Mouse (Mus musculus): ENCODE data around the gene Slc12a5.

Slc12a5 gene

GRCm38 (mm10) chr2:165032533-165032932, 71.9 kb downstream of the Slc12a5 start:
- peak; percentile 22 for DNase-seq (ENCODE audit: low spot score)

DNA sequence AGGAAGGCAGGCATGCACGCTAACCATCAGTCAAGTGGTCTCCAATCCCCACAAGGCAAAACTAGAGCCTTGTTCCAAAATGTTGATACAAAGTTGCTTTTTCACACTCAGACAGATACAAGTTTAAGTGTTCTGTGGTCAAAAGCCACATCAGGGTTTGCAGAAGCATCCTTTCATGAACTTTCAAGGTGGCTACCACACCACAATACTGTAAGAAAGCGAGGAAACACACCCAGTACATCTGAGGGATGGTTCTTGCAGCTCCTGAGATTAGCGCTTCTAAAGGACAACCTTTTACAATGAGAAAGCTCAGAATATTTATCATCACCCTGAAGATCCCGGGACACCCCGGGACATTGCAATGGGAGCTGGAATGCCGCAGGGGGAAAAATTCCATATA, 72.7 kb downstream of the Slc12a5 start:
- no peak for DNase-seq (ENCODE audit: low spot score)

- peak; percentile 98 for DNase-seq (ENCODE audit: low spot score)
Observed at GRCm38 (mm10) chr2:165034131-165035057, 73.8 kb downstream of the Slc12a5 start, which contains the start of gene Ncoa5. Ncoa5 (minus strand) TSS chr2:165034867.

DNA sequence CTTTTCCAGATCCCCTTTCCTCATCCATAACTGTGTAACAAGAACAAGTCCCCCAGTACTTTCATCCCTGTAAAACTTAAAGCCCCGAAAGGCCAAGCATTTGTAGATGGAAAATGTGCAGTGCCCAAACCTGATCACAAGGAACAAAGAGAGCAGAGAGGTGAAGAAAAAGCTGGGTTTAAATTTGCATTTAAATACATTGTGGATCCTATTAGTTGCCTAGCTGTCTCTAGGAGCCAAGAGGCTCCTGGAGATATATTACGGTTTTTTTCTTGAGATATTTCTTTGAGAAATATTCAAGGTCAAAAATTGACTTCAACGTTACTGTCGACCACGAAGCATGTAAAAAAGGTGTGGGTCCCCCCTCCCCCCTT, 74.4 kb downstream of the Slc12a5 start:
- DNase-seq (ENCODE audit: low spot score): no peak

- no peak for DNase-seq (ENCODE audit: low spot score)
Observed at GRCm38 (mm10) chr2:165037415-165037814, 76.8 kb downstream of the Slc12a5 start.

DNA sequence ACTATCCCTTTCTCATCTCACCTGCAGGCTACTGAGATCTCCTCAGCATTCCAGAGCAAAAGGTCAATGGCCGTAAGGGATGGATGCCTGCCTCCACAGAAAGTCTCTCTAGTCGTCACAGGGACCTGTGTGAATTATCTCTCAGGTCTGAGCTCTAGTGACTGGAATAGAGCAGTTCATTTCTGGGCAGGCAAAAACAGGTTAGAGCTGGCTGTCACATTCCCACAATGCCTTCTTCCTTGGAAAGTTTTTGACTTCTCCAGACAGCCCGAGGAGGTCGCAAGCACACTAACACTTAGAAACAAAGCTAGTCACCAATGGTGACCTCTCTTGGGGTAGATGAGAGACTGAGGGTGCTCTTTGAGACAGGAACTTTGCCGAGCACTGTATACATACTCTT, 81.5 kb downstream of the Slc12a5 start:
- no peak for DNase-seq (ENCODE audit: low spot score)

DNA sequence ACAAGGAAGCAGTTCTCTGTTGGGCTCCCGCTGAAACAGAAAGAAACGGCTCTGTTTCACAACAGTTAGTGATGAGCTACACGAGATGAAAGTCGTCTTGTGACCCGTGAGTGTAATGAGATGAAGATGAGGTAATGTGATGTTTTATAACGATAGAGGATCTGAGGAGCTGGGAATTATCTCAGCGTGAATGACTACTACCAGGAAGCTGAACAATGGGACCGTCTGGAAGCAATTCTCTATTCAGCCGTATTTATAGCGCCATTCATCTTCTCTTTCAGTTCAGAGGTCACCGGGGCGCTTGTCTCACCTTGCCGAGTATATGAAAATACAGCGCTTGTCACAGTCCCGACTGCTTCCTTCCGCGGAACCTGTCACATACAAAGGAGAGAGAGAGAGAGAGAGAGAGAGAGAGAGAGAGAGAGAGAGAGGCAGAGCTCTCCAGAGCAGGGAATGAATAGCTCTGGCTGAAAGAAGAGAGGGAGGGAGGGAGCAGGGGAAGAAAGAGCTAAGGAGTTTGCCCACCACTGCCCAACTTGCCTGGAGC, 82.6 kb downstream of the Slc12a5 start:
- DNase-seq (ENCODE audit: low spot score): peak; percentile 82

GRCm38 (mm10) chr2:165043729-165044128, 83.1 kb downstream of the Slc12a5 start:
- no peak for DNase-seq (ENCODE audit: low spot score)

DNA sequence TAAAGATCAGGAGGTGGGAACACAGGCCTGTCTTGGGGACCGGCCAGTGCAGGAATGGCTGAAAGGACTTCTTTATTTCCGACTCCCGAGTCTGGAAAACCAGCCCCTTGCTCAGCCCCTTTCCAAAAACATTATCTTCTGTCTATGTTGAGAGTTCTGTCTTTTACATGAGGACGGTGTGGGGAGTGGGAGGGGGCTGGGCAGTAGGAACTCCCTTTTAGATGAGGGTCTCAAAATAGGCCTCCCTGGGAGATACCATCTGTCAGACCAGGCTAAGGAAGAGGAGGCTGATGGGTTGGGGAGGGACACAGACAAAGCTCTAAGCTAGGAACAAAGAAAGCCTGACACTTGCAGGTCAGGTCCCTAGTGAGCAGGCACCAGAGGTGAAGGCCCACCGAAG, 88.4 kb downstream of the Slc12a5 start:
- DNase-seq (ENCODE audit: low spot score): no peak

Measured in MN1 (cell line).